Mouse (Mus musculus): ENCODE results near the gene Slc6a5. TPM values are rescaled to one million over a fixed set of nuclear protein-coding genes. Genes with fewer than 3 reads are reported as not detected.

Slc6a5 gene
- polyA plus RNA-seq, 1 experiment from 2014 or later = not detected

- ATAC-seq (peak; percentile 63), DNase-seq (ENCODE audit: low spot score) (peak; percentile 49)
- WGBS = 15% methylated on average over 16 of the region's 16 CpGs
- no peak overlapping the region for H3K4me3 ChIP-seq (ENCODE audit: low read depth, low read length)
- peaks cover 14% of the 10 kb centered on the region for H3K4me1 ChIP-seq (ENCODE audit: control insufficient read depth, insufficient read depth, low read length)
- no peaks in the 10 kb centered on the region for H3K27me3 ChIP-seq (replicated peaks; ENCODE audit: control insufficient read depth, insufficient read depth, low read length)
- H3K9ac ChIP-seq (ENCODE audit: low read length) = peak overlapping the region; percentile 40; the same call in 1 of the 2 replicates
- peak overlapping the region; percentile 65; the same call in 1 of the 2 replicates for H3K27ac ChIP-seq (ENCODE audit: low read depth, low read length)
- H3K4me2 ChIP-seq (ENCODE audit: low read length) = 0 out of 2 replicates have a peak overlapping the region, but pooled peaks have one; percentile 12
- H3K36me3 ChIP-seq (ENCODE audit: control insufficient read depth, insufficient read depth, low read length) = no peaks in the 10 kb centered on the region
- no peaks in the 10 kb centered on the region for H3K9me3 ChIP-seq (replicated peaks; ENCODE audit: control insufficient read depth, low read length)
Observed at GRCm38 (mm10) chr7:49882694-49883389, 27.1 kb upstream of the Slc6a5 start.

- H3K9ac ChIP-seq (ENCODE audit: low read length) = no peak overlapping the region
- ATAC-seq (no peak), DNase-seq (ENCODE audit: low spot score) (no peak)
- H3K27ac ChIP-seq (ENCODE audit: low read depth, low read length) = no peak overlapping the region
- no peak overlapping the region for H3K4me2 ChIP-seq (ENCODE audit: low read length)
- no peaks in the 10 kb centered on the region for H3K9me3 ChIP-seq (replicated peaks; ENCODE audit: control insufficient read depth, low read length)
- H3K27me3 ChIP-seq (replicated peaks; ENCODE audit: control insufficient read depth, insufficient read depth, low read length) = no peaks in the 10 kb centered on the region
- H3K4me1 ChIP-seq (ENCODE audit: control insufficient read depth, insufficient read depth, low read length) = no peaks in the 10 kb centered on the region; the same call in 1 of the 2 replicates
- H3K36me3 ChIP-seq (ENCODE audit: control insufficient read depth, insufficient read depth, low read length) = no peaks in the 10 kb centered on the region
- no peak overlapping the region for H3K4me3 ChIP-seq (ENCODE audit: low read depth, low read length)
- WGBS = 83% methylated on average over 2 of the region's 2 CpGs
Observed at GRCm38 (mm10) chr7:49887776-49888390, 22.1 kb upstream of the Slc6a5 start.

- Histone ChIP-seq H3K4me3 (ENCODE audit: low read depth, low read length) (no peak overlapping the region), H3K4me1 (ENCODE audit: control insufficient read depth, insufficient read depth, low read length) (no peaks in the 10 kb centered on the region), H3K27me3 (replicated peaks; ENCODE audit: control insufficient read depth, insufficient read depth, low read length) (no peaks in the 10 kb centered on the region), H3K9me3 (replicated peaks; ENCODE audit: control insufficient read depth, low read length) (no peaks in the 10 kb centered on the region), H3K36me3 (ENCODE audit: control insufficient read depth, insufficient read depth, low read length) (no peaks in the 10 kb centered on the region), H3K4me2 (ENCODE audit: low read length) (no peak overlapping the region), H3K9ac (ENCODE audit: low read length) (no peak overlapping the region), H3K27ac (ENCODE audit: low read depth, low read length) (no peak overlapping the region)
- ATAC-seq (no peak), DNase-seq (ENCODE audit: low spot score) (no peak)
- 84% methylated on average over 2 of the region's 2 CpGs for WGBS
Observed at GRCm38 (mm10) chr7:49894786-49895185, 15.2 kb upstream of the Slc6a5 start.

- WGBS = 86% methylated on average over 6 of the region's 6 CpGs
- ATAC-seq (no peak), DNase-seq (ENCODE audit: low spot score) (no peak)
- no peak overlapping the region for H3K4me2 ChIP-seq (ENCODE audit: low read length)
- no peaks in the 10 kb centered on the region for H3K36me3 ChIP-seq (ENCODE audit: control insufficient read depth, insufficient read depth, low read length)
- H3K4me3 ChIP-seq (ENCODE audit: low read depth, low read length) = no peak overlapping the region
- no peaks in the 10 kb centered on the region for H3K9me3 ChIP-seq (replicated peaks; ENCODE audit: control insufficient read depth, low read length)
- H3K27ac ChIP-seq (ENCODE audit: low read depth, low read length) = no peak overlapping the region
- H3K4me1 ChIP-seq (ENCODE audit: control insufficient read depth, insufficient read depth, low read length) = no peaks in the 10 kb centered on the region
- no peak overlapping the region for H3K9ac ChIP-seq (ENCODE audit: low read length)
- no peaks in the 10 kb centered on the region for H3K27me3 ChIP-seq (replicated peaks; ENCODE audit: control insufficient read depth, insufficient read depth, low read length)
Observed at GRCm38 (mm10) chr7:49895296-49895695, 14.7 kb upstream of the Slc6a5 start.

GRCm38 (mm10) chr7:49902003-49902552, 7.9 kb upstream of the Slc6a5 start:
- Histone ChIP-seq H3K27ac (ENCODE audit: low read depth, low read length) (no peak overlapping the region), H3K27me3 (replicated peaks; ENCODE audit: control insufficient read depth, insufficient read depth, low read length) (peaks cover 34% of the 10 kb centered on the region), H3K36me3 (ENCODE audit: control insufficient read depth, insufficient read depth, low read length) (no peaks in the 10 kb centered on the region), H3K4me1 (ENCODE audit: control insufficient read depth, insufficient read depth, low read length) (no peaks in the 10 kb centered on the region), H3K4me3 (ENCODE audit: low read depth, low read length) (no peak overlapping the region), H3K9me3 (replicated peaks; ENCODE audit: control insufficient read depth, low read length) (no peaks in the 10 kb centered on the region), H3K9ac (ENCODE audit: low read length) (no peak overlapping the region), H3K4me2 (ENCODE audit: low read length) (no peak overlapping the region)
- DNase-seq (ENCODE audit: low spot score) (no peak), ATAC-seq (no peak)
- WGBS = 29% methylated on average over 9 of the region's 9 CpGs

GRCm38 (mm10) chr7:49907191-49908171, 2.5 kb upstream of the Slc6a5 start:
- Histone ChIP-seq H3K4me2 (ENCODE audit: low read length) (no peak overlapping the region), H3K4me3 (ENCODE audit: low read depth, low read length) (no peak overlapping the region), H3K9me3 (replicated peaks; ENCODE audit: control insufficient read depth, low read length) (no peaks in the 10 kb centered on the region), H3K36me3 (ENCODE audit: control insufficient read depth, insufficient read depth, low read length) (no peaks in the 10 kb centered on the region), H3K4me1 (ENCODE audit: control insufficient read depth, insufficient read depth, low read length) (0 out of 2 replicates have a peak, but pooled peaks cover 2% of the 10 kb centered on the region), H3K9ac (ENCODE audit: low read length) (no peak overlapping the region), H3K27me3 (replicated peaks; ENCODE audit: control insufficient read depth, insufficient read depth, low read length) (peaks cover 79% of the 10 kb centered on the region), H3K27ac (ENCODE audit: low read depth, low read length) (no peak overlapping the region)
- no peak for DNase-seq (ENCODE audit: low spot score)
- 2% methylated on average over 28 of the region's 28 CpGs for WGBS
- ATAC-seq = no peak

GRCm38 (mm10) chr7:49908181-49908855, 1.6 kb upstream of the Slc6a5 start:
- Histone ChIP-seq H3K4me3 (ENCODE audit: low read depth, low read length) (no peak overlapping the region), H3K4me1 (ENCODE audit: control insufficient read depth, insufficient read depth, low read length) (0 out of 2 replicates have a peak, but pooled peaks cover 2% of the 10 kb centered on the region), H3K4me2 (ENCODE audit: low read length) (no peak overlapping the region), H3K27me3 (replicated peaks; ENCODE audit: control insufficient read depth, insufficient read depth, low read length) (peaks cover 86% of the 10 kb centered on the region), H3K9ac (ENCODE audit: low read length) (no peak overlapping the region), H3K9me3 (replicated peaks; ENCODE audit: control insufficient read depth, low read length) (no peaks in the 10 kb centered on the region), H3K36me3 (ENCODE audit: control insufficient read depth, insufficient read depth, low read length) (no peaks in the 10 kb centered on the region), H3K27ac (ENCODE audit: low read depth, low read length) (no peak overlapping the region)
- DNase-seq (ENCODE audit: low spot score) = no peak
- no peak for ATAC-seq
- WGBS = 1% methylated on average over 24 of the region's 24 CpGs

GRCm38 (mm10) chr7:49908990-49909411, 945 bp upstream of the Slc6a5 start:
- Histone ChIP-seq H3K4me2 (ENCODE audit: low read length) (no peak overlapping the region), H3K4me3 (ENCODE audit: low read depth, low read length) (no peak overlapping the region), H3K4me1 (ENCODE audit: control insufficient read depth, insufficient read depth, low read length) (0 out of 2 replicates have a peak, but pooled peaks cover 2% of the 10 kb centered on the region), H3K9ac (ENCODE audit: low read length) (no peak overlapping the region), H3K27ac (ENCODE audit: low read depth, low read length) (no peak overlapping the region), H3K9me3 (replicated peaks; ENCODE audit: control insufficient read depth, low read length) (no peaks in the 10 kb centered on the region), H3K36me3 (ENCODE audit: control insufficient read depth, insufficient read depth, low read length) (no peaks in the 10 kb centered on the region), H3K27me3 (replicated peaks; ENCODE audit: control insufficient read depth, insufficient read depth, low read length) (peaks cover 86% of the 10 kb centered on the region)
- WGBS = under 1% methylated on average over 23 of the region's 26 CpGs
- ATAC-seq = 0 out of 2 replicates have a peak, but pooled peaks have one; percentile 26
- no peak for DNase-seq (ENCODE audit: low spot score)
